Mouse (Mus musculus) megakaryocyte, embryonic 14.5 days (primary cell): ENCODE results near the gene Gpha2.

Experiments used
- FLI1 ChIP-seq: IDR thresholded peaks from 2 replicates; pipeline ENCODE4 v1.6.1; 2012; ENCODE audit warnings: low read length, inconsistent platforms, mixed read lengths
- GATA1 ChIP-seq: IDR thresholded peaks from 3 replicates; pipeline ENCODE4 v1.6.1; 2012; ENCODE audit warnings: mixed read lengths, low read length, inconsistent platforms, borderline replicate concordance

DNA sequence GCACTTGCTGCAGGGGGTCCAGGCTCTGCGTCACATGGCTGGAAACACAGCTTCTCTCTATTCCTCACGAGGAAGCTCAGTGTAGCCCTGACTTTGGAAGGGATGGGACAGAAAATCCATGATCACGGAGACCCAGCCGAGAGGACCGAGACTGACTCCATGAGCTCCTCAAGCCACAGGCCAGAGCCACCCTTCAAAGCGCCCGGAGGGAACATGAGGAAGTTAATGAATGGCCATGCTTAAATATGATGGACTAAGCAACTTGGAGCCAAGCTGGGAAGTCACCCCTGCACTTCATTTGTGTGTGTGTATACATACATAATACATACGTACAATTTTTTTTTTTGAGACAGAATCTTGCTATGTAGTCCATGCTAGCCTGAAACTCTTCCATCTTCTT is 45.0 kb downstream of the Gpha2 start:
- TF ChIP-seq GATA1 (no peak), FLI1 (no peak)
